8 mouse cellular contexts compared by ENCODE assay signal in genomic region chr2:32081296-32081929, GRCm38 (mm10). TPM values are rescaled to one million over a fixed set of nuclear protein-coding genes. Genes with fewer than 3 reads are reported as not detected.
DNase-seq lines count a peak whose midpoint lies in the region; ATAC-seq and TF ChIP-seq lines count a peak whose summit lies in the region.

No protein-coding gene starts in this region.

- peak overlapping the region; percentile 84 for H3K4me3 ChIP-seq in heart, adult 2 months
- H3K4me3 ChIP-seq in heart, embryonic 13.5 days, result peak overlapping the region; percentile 90
- H3K4me3 ChIP-seq in liver, postnatal 0 days (ENCODE audit: low read depth, low read length), result peak overlapping the region; percentile 90

- ATAC-seq in heart, embryonic 13.5 days (ENCODE audit: extremely low read depth, insufficient number of reproducible peaks, low FRiP score, low TSS enrichment), result no peak
- no peak for ATAC-seq in liver, postnatal 0 days

- WGBS in heart, adult 2 months, result 37% methylated on average over 14 of the region's 14 CpGs
- 39% methylated on average over 14 of the region's 14 CpGs for WGBS in heart, embryonic 13.5 days
- 35% methylated on average over 14 of the region's 14 CpGs for WGBS in liver, postnatal 0 days (ENCODE audit: insufficient replicate concordance)

- no peaks in the 10 kb centered on the region for H3K27me3 ChIP-seq in heart, adult 2 months (ENCODE audit: control insufficient read depth, insufficient read depth, low read length)
- peaks cover 5% of the 10 kb centered on the region for H3K27me3 ChIP-seq in heart, embryonic 13.5 days (replicated peaks)
- H3K27me3 ChIP-seq in liver, postnatal 0 days (ENCODE audit: insufficient read depth, low read length), result peaks cover 16% of the 10 kb centered on the region; the same call in 1 of the 2 replicates

- peak overlapping the region; percentile 67 for H3K9ac ChIP-seq in heart, adult 2 months (ENCODE audit: low read depth, low read length)
- peak overlapping the region; percentile 97 for H3K9ac ChIP-seq in heart, embryonic 13.5 days
- peak overlapping the region; percentile 71 for H3K9ac ChIP-seq in liver, postnatal 0 days (replicated peaks)

- peak; percentile 39 for TF ChIP-seq CTCF in heart, adult 2 months (IDR thresholded peaks at IDR 0.05)
- TF ChIP-seq CTCF in liver, postnatal 0 days (IDR thresholded peaks at IDR 0.05; ENCODE audit: low read depth), result peak; percentile 26; the same call in 1 of the 2 replicates

- H3K27ac ChIP-seq in heart, adult 2 months, result peak overlapping the region; percentile 77
- H3K27ac ChIP-seq in heart, embryonic 13.5 days (replicated peaks), result peak overlapping the region; percentile 93
- H3K27ac ChIP-seq in liver, postnatal 0 days (ENCODE audit: low read depth), result peak overlapping the region; percentile 79

- H3K79me2 ChIP-seq in heart, adult 2 months (replicated peaks; ENCODE audit: control insufficient read depth, insufficient read depth, low read length), result 0 out of 2 replicates have a peak, but pooled peaks cover 2% of the 10 kb centered on the region

- no peak for TF ChIP-seq EP300 in heart, adult 2 months (IDR thresholded peaks at IDR 0.05; ENCODE audit: insufficient read depth, low read depth, low read length)
- 0 out of 2 replicates have a peak, but pooled peaks have one; percentile 5 for TF ChIP-seq EP300 in liver, postnatal 0 days (IDR thresholded peaks at IDR 0.05; ENCODE audit: low read depth)

- no peaks in the 10 kb centered on the region for H3K36me3 ChIP-seq in heart, adult 2 months (ENCODE audit: control insufficient read depth, insufficient read depth, low read length)
- H3K36me3 ChIP-seq in heart, embryonic 13.5 days, result 0 out of 2 replicates have a peak, but pooled peaks cover 9% of the 10 kb centered on the region
- H3K36me3 ChIP-seq in liver, postnatal 0 days (replicated peaks; ENCODE audit: insufficient read depth, low read length), result no peaks in the 10 kb centered on the region; the same call in 1 of the 2 replicates

- no peaks in the 10 kb centered on the region for H3K9me3 ChIP-seq in heart, embryonic 13.5 days
- no peaks in the 10 kb centered on the region for H3K9me3 ChIP-seq in liver, postnatal 0 days (ENCODE audit: low read length)

- peak in 1 of 2 experiments; percentile 41 for DNase-seq in heart, adult 2 months
- DNase-seq in heart, postnatal 25 days (ENCODE audit: low spot score), result no peak
- peak; percentile 50 to 51 for DNase-seq in B cell, adult 2 months
- DNase-seq in liver, postnatal 0 days, result no peak
- no peak for DNase-seq in embryo, embryonic 10.5 days (ENCODE audit: low spot score)
- DNase-seq in adrenal gland, adult 8-10 months, result no peak
- DNase-seq in left cerebral cortex, postnatal 36 days (ENCODE audit: low spot score in 2 of 2), result no peak

- peaks cover 14% of the 10 kb centered on the region for H3K4me1 ChIP-seq in heart, adult 2 months (ENCODE audit: control insufficient read depth, insufficient read depth, low read length)
- peaks cover 60% of the 10 kb centered on the region for H3K4me1 ChIP-seq in heart, embryonic 13.5 days
- H3K4me1 ChIP-seq in liver, postnatal 0 days (ENCODE audit: insufficient read depth), result peaks cover 52% of the 10 kb centered on the region

- intact Hi-C loops in heart, adult 2 months (cut with DNase I), result loop anchor here (5.0 kb wide), 1 partner anchor 44 kb away; no protein-coding TSS in a partner anchor
- intact Hi-C loops in heart, postnatal 25 days (cut with DNase I), result loop anchor here (5.0 kb wide), 1 partner anchor 39 kb away; no protein-coding TSS in a partner anchor
- intact Hi-C loops in left cerebral cortex, postnatal 36 days (cut with DNase I), result loop anchor here (5.0 kb wide), 1 partner anchor 51 kb away; no protein-coding TSS in a partner anchor

- peak overlapping the region; percentile 100 for H3K4me2 ChIP-seq in heart, embryonic 13.5 days
- peak overlapping the region; percentile 100 for H3K4me2 ChIP-seq in liver, postnatal 0 days (ENCODE audit: low read depth, low read length)

- TF ChIP-seq POLR2A in heart, adult 2 months (IDR thresholded peaks at IDR 0.05; ENCODE audit: insufficient read depth, low read depth, low read length), result 0 out of 2 replicates have a peak, but pooled peaks have one; percentile 16

RNA-seq across cellular contexts. Expression of gene Fam78a, which starts 3.2 kb away (rescaled TPM):
- 10 to 100 TPM; 15.9 to 19.1 TPM for total RNA-seq in heart, adult 2 months (2021)
- 18.7 and 24.9 TPM in 2 replicates for polyA plus RNA-seq in heart, adult 2 months (2012; rRNA removed)
- 10 to 100 TPM; 20.0 TPM for total RNA-seq in heart, postnatal 25 days (2021)
- polyA plus RNA-seq in heart, embryonic 13.5 days (2015; fragmentation: Nextera tagmentation; extraction: Ambion mirVana), result 29.3 and 32.8 TPM in 2 replicates
- polyA plus RNA-seq in liver, postnatal 0 days (2015; fragmentation: Nextera tagmentation; extraction: Ambion mirVana), result 3.8 and 4.3 TPM in 2 replicates
- 1 to 10 TPM in 3 of 4 experiments, under 1 TPM in 1; 0.59 to 3.9 (median 2.6) TPM for total RNA-seq in adrenal gland, adult 8-10 months (2022)
- total RNA-seq in left cerebral cortex, postnatal 36 days (2021), result 1 to 10 TPM; 3.7 to 8.8 TPM

RNA-seq across cellular contexts. Expression of gene Plpp7, which starts 13.9 kb away (rescaled TPM):
- total RNA-seq in heart, adult 2 months (2021), result 10 to 100 TPM; 33.6 to 33.8 TPM
- 56.3 and 62.1 TPM in 2 replicates for polyA plus RNA-seq in heart, adult 2 months (2012; rRNA removed)
- total RNA-seq in heart, postnatal 25 days (2021), result 10 to 100 TPM; 31.8 to 33.7 TPM
- 13.9 and 14.2 TPM in 2 replicates for polyA plus RNA-seq in heart, embryonic 13.5 days (2015; fragmentation: Nextera tagmentation; extraction: Ambion mirVana)
- polyA plus RNA-seq in liver, postnatal 0 days (2015; fragmentation: Nextera tagmentation; extraction: Ambion mirVana), result 1.6 and 1.7 TPM in 2 replicates
- 1 to 10 TPM; 5.5 to 9.0 (median 6.5) TPM for total RNA-seq in adrenal gland, adult 8-10 months (2022)
- 10 to 100 TPM; 27.3 to 33.7 TPM for total RNA-seq in left cerebral cortex, postnatal 36 days (2021)

Comparison
In these comparisons a context has a peak if more than half of its experiments do, and no peak if none do; other contexts are left out.
1. DNase-seq: peak in B cell, adult 2 months (2 of 2); none in heart, postnatal 25 days (single experiment), liver, postnatal 0 days (single experiment), embryo, embryonic 10.5 days (single experiment), adrenal gland, adult 8-10 months (single experiment) and left cerebral cortex, postnatal 36 days (0 of 2).
2. Peak in every context shown above with its lines, with median percentiles within 50 percentile points of each other: H3K27ac ChIP-seq, H3K4me3 ChIP-seq and H3K9ac ChIP-seq.